In the genomic region with DNA sequence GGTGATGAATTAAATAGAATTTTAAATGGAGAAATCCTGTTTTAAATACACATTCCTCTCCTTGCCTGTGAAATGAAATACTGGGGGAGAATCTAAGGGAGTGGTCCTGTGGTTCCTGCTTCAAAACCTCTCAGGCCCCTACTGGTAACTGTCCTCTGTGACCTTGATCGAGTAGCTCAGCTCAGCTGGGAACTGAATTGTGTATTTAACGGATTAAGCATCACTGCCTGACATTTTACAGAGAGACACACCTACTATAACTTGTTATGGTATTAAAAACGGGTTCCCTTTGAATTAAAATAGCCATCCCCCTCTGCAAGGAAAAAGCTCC, we compare ENCODE assay signal across 13 mouse cellular contexts.
DNase-seq lines count a peak whose midpoint lies in the region; ATAC-seq lines count a peak whose summit lies in the region.
"Had no signal": no experiment of that assay in that cellular context is flagged by ENCODE, and none has a peak within 500 bp of the region (broad histone marks: within the 10 kb centered on the region; RNA-seq: fewer than 3 reads in every experiment).

No protein-coding gene starts in this region.

- H3K9ac ChIP-seq in forebrain, embryonic 11.5 days (ENCODE audit: low read length), result no peak overlapping the region
- no peak overlapping the region for H3K9ac ChIP-seq in forebrain, embryonic 12.5 days
- peak overlapping the region; percentile 47 for H3K9ac ChIP-seq in hindbrain, embryonic 14.5 days
- H3K9ac ChIP-seq in neural tube, embryonic 12.5 days, result no peak overlapping the region
- H3K9ac ChIP-seq: heart, embryonic 15.5 days; limb, embryonic 13.5 days had no signal

- H3K27me3 ChIP-seq in forebrain, embryonic 11.5 days (ENCODE audit: control insufficient read depth, insufficient read depth, low read length), result no peaks in the 10 kb centered on the region
- no peaks in the 10 kb centered on the region for H3K27me3 ChIP-seq in forebrain, embryonic 10.5 days (ENCODE audit: poor library complexity, severe bottlenecking)
- H3K27me3 ChIP-seq in forebrain, embryonic 12.5 days, result no peaks in the 10 kb centered on the region
- no peaks in the 10 kb centered on the region for H3K27me3 ChIP-seq in hindbrain, embryonic 14.5 days (ENCODE audit: control insufficient read depth, insufficient read depth, low read length)
- H3K27me3 ChIP-seq in neural tube, embryonic 12.5 days (replicated peaks), result no peaks in the 10 kb centered on the region
- H3K27me3 ChIP-seq: heart, embryonic 15.5 days; limb, embryonic 13.5 days had no signal

- peak; percentile 57 for ATAC-seq in forebrain, embryonic 11.5 days (replicated peaks; ENCODE audit: low FRiP score)
- ATAC-seq in forebrain, embryonic 12.5 days (ENCODE audit: low FRiP score), result peak; percentile 69
- peak; percentile 62 for ATAC-seq in hindbrain, embryonic 14.5 days (ENCODE audit: low FRiP score)
- ATAC-seq in neural tube, embryonic 12.5 days (ENCODE audit: low FRiP score, low read depth), result peak; percentile 54; the same call in 1 of the 2 replicates

- H3K36me3 ChIP-seq in forebrain, embryonic 11.5 days (ENCODE audit: control insufficient read depth, insufficient read depth, low read length), result no peaks in the 10 kb centered on the region
- no peaks in the 10 kb centered on the region for H3K36me3 ChIP-seq in forebrain, embryonic 10.5 days (replicated peaks)
- H3K36me3 ChIP-seq in forebrain, embryonic 12.5 days (replicated peaks), result no peaks in the 10 kb centered on the region
- H3K36me3 ChIP-seq in hindbrain, embryonic 14.5 days (replicated peaks; ENCODE audit: control insufficient read depth, insufficient read depth), result no peaks in the 10 kb centered on the region
- no peaks in the 10 kb centered on the region for H3K36me3 ChIP-seq in neural tube, embryonic 12.5 days
- H3K36me3 ChIP-seq: heart, embryonic 15.5 days; limb, embryonic 13.5 days had no signal

- DNase-seq in forebrain, embryonic 11.5 days (ENCODE audit: low spot score), result no peak
- no peak for DNase-seq in forebrain, embryonic 10.5 days (ENCODE audit: extremely low spot score, low spot score)
- no peak for DNase-seq in hindbrain, embryonic 14.5 days (ENCODE audit: low spot score)
- DNase-seq in gastrocnemius, adult 18-20 months (ENCODE audit: low spot score), result no peak
- DNase-seq in urinary bladder, postnatal 4 days (ENCODE audit: low spot score in 2 of 2), result no peak
- no peak for DNase-seq in adrenal gland, postnatal 10 days
- DNase-seq: adrenal gland, adult 8-10 months; kidney, postnatal 10 days; thymus, postnatal 14 days had no signal

- H3K4me3 ChIP-seq in forebrain, embryonic 11.5 days (ENCODE audit: low read depth, low read length), result no peak overlapping the region
- no peak overlapping the region for H3K4me3 ChIP-seq in forebrain, embryonic 10.5 days
- no peak overlapping the region for H3K4me3 ChIP-seq in forebrain, embryonic 12.5 days (replicated peaks)
- no peak overlapping the region for H3K4me3 ChIP-seq in hindbrain, embryonic 14.5 days (replicated peaks; ENCODE audit: low read length)
- H3K4me3 ChIP-seq in neural tube, embryonic 12.5 days, result no peak overlapping the region
- H3K4me3 ChIP-seq: heart, embryonic 15.5 days; limb, embryonic 13.5 days had no signal

- H3K9me3 ChIP-seq in forebrain, embryonic 11.5 days (ENCODE audit: control insufficient read depth, low read length), result no peaks in the 10 kb centered on the region
- H3K9me3 ChIP-seq in forebrain, embryonic 10.5 days, result no peaks in the 10 kb centered on the region
- H3K9me3 ChIP-seq in forebrain, embryonic 12.5 days, result no peaks in the 10 kb centered on the region
- no peaks in the 10 kb centered on the region for H3K9me3 ChIP-seq in hindbrain, embryonic 14.5 days (ENCODE audit: control insufficient read depth, low read length)
- no peaks in the 10 kb centered on the region for H3K9me3 ChIP-seq in neural tube, embryonic 12.5 days
- H3K9me3 ChIP-seq: heart, embryonic 15.5 days; limb, embryonic 13.5 days had no signal

- H3K27ac ChIP-seq in forebrain, embryonic 11.5 days (ENCODE audit: low read depth, low read length), result no peak overlapping the region
- no peak overlapping the region for H3K27ac ChIP-seq in forebrain, embryonic 10.5 days
- H3K27ac ChIP-seq in forebrain, embryonic 12.5 days, result peak overlapping the region; percentile 46; the same call in 1 of the 2 replicates
- peak overlapping the region; percentile 80 for H3K27ac ChIP-seq in hindbrain, embryonic 14.5 days
- H3K27ac ChIP-seq in neural tube, embryonic 12.5 days, result no peak overlapping the region
- H3K27ac ChIP-seq: heart, embryonic 15.5 days; limb, embryonic 13.5 days had no signal

- no peak overlapping the region for H3K4me2 ChIP-seq in forebrain, embryonic 11.5 days (ENCODE audit: low read depth, low read length, severe bottlenecking)
- no peak overlapping the region for H3K4me2 ChIP-seq in forebrain, embryonic 12.5 days
- no peak overlapping the region for H3K4me2 ChIP-seq in hindbrain, embryonic 14.5 days (replicated peaks)
- H3K4me2 ChIP-seq in neural tube, embryonic 12.5 days (replicated peaks), result no peak overlapping the region
- H3K4me2 ChIP-seq: heart, embryonic 15.5 days; limb, embryonic 13.5 days had no signal

- no peaks in the 10 kb centered on the region; the same call in 1 of the 2 replicates for H3K4me1 ChIP-seq in forebrain, embryonic 11.5 days (replicated peaks; ENCODE audit: control insufficient read depth, insufficient read depth, low read length)
- H3K4me1 ChIP-seq in forebrain, embryonic 10.5 days, result peaks cover 16% of the 10 kb centered on the region
- H3K4me1 ChIP-seq in forebrain, embryonic 12.5 days, result peaks cover 7% of the 10 kb centered on the region
- H3K4me1 ChIP-seq in hindbrain, embryonic 14.5 days (replicated peaks; ENCODE audit: control insufficient read depth, insufficient read depth, low read length), result peaks cover 11% of the 10 kb centered on the region; the same call in 1 of the 2 replicates
- peaks cover 4% of the 10 kb centered on the region for H3K4me1 ChIP-seq in neural tube, embryonic 12.5 days
- H3K4me1 ChIP-seq: heart, embryonic 15.5 days; limb, embryonic 13.5 days had no signal

- whole genome bisulfite sequencing in forebrain, embryonic 11.5 days, result 33% methylated on average over 3 of the region's 3 CpGs
- WGBS in forebrain, embryonic 10.5 days, result 29% methylated on average over 3 of the region's 3 CpGs
- 21% methylated on average over 3 of the region's 3 CpGs for WGBS in forebrain, embryonic 12.5 days
- whole genome bisulfite sequencing in hindbrain, embryonic 14.5 days, result 14% methylated on average over 3 of the region's 3 CpGs
- WGBS in neural tube, embryonic 12.5 days, result 17% methylated on average over 3 of the region's 3 CpGs

Comparison
In these comparisons a context has a peak if more than half of its experiments do, and no peak if none do; other contexts are left out.
1. H3K27ac ChIP-seq: peak in forebrain, embryonic 12.5 days (single experiment) and hindbrain, embryonic 14.5 days (single experiment); none in forebrain, embryonic 11.5 days (single experiment), forebrain, embryonic 10.5 days (single experiment) and neural tube, embryonic 12.5 days (single experiment).
2. Peak in every context shown above with its lines, with median percentiles within 50 percentile points of each other: ATAC-seq.